Mouse (Mus musculus) heart, postnatal 36 days (tissue): Measurements from ENCODE around the gene Cryga. TPM values are rescaled to one million over a fixed set of nuclear protein-coding genes. Genes with fewer than 3 reads are reported as not detected.
"Not testable (repeated sequence)": the region's sequence is repeated elsewhere in the genome, so short reads cannot be mapped to it uniquely, and the experiment has no call there.

Source experiments
- DNase-seq, 2 experiments: peaks; one replicate each; pipeline ENCODE4 v3.0.0; 2021 to 2022
- intact Hi-C: fragments of 180-260 bp; cut with DNase I; formaldehyde crosslinking; loops from one replicate; pipeline ENCODE4 v1.15.1; 2025
- total RNA-seq, 2 experiments: library from RNA; stranded (reverse); gene quantifications; 2 replicates each; pipeline ENCODE4 v1.2.3; 2021

Cryga gene
- total RNA-seq, 2 experiments from 2014 or later: not detected

DNA sequence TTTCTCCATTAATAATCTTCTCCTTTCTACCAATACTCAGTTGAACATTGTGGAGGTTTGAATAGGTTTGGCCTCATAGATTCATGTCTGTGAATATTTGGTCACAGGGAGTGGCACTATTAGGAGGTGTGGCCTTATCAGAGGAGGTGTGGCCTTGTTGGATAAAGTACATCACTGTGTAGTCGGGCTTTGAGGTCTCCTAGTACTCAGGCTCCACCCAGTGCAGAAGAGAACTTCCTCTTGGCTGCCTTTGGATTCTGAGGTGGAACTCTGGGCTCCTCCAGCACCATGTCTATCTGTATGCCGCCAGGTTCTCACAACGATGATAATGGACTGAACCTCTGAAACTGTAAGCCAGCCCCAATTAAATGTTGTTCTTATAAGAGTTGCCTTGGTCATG is 6.2 kb downstream of the Cryga start:
- intact Hi-C loops: no loop called here
- no peak for DNase-seq

DNA sequence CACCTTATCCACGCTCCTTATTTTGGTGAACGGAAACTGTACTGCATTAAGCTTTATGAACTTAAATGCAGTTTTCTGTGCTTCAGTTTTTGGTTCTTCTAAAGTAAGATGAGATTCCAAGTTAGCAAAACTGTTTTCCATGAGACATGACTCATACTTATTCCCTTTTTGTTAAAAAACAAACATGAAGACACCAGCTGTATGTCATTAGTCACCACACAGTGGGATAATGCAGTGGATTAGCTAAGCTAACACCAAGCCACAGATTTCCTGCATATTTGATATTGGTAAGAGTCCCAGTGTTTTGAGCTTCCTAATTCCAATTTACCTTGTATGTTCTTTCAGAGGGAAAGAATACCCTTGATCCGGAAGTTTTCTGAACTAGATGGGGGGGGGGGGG is 11.6 kb downstream of the Cryga start:
- intact Hi-C loops: no loop called here
- no peak for DNase-seq

DNA sequence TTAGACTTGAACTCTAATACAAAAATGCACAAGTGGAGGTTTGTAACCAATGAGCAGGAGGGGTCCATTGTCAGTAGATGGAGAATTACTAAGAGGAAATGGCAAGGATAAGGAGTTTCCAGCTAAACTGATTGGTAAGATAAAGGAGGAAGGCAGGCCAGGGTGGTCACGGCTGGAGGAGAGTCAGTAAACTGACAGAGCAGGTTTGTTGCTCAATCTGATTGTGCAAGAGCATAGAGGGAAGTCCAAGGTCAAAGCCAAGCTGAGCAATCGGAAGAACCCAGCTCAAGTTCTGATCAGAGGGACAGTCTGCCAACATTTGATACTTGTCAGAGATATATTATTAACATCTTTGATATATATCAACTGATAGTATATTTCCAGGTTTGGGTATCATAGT is 12.8 kb downstream of the Cryga start:
- intact Hi-C loops: no loop called here
- DNase-seq: peak in 1 of 2 experiments; percentile 12

GRCm38 (mm10) chr1:65088567-65089356 is 14.4 kb downstream of the Cryga start:
- no peak for DNase-seq
- intact Hi-C loops: no loop called here

GRCm38 (mm10) chr1:65082188-65082587 is 21.0 kb downstream of the Cryga start, which contains the start of gene Crygb:
Gene Crygb, minus strand, starts transcription at chr1:65082288.
- intact Hi-C loops: no loop called here
- DNase-seq: no peak

DNA sequence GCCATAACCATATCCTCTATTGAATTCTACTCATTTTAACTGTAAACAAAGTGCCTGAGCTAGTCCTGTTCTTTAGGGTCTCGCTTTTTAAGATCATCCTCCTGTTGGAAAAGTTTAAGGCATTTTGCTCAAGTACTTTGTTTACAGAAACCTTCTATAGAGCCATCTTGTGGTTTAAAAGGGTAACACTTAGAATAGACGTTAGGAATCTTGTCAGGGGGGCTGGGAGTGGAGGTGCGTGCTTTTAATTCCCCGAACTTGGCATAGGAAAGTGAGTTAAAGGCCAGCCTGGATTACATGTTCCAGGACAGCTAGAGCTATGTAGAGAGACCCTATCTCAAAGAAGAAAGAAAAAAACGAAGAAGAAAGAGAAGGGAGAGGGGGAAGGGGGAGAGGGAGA is 27.6 kb downstream of the Cryga start:
- intact Hi-C loops: no loop called here
- DNase-seq: no peak

- no peak for DNase-seq
- intact Hi-C loops: no loop called here
Measured at GRCm38 (mm10) chr1:65073589-65073988, 29.6 kb downstream of the Cryga start, which contains the start of gene Crygc. Gene Crygc, minus strand, starts transcription at chr1:65073689.

DNA sequence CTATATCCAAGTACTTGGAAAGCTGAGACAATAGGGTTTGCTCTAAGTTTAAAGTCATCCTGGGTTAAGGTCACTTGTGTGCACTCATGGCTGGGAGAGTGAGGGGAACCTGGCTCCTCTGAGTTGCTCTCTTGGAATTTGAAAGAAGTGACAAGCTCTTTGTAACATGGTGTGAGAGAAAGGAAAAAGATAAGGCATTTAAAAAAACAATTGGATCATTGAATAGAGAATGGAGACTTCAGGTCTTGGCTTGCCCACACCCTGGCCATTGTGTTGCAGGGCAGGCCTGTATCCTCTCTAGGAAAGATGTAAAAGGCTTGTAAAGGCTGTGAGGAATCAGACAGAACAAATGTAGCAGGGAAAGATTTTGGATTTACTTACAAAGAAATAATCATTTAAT is 35.3 kb downstream of the Cryga start:
- no peak for DNase-seq
- intact Hi-C loops: no loop called here

DNA sequence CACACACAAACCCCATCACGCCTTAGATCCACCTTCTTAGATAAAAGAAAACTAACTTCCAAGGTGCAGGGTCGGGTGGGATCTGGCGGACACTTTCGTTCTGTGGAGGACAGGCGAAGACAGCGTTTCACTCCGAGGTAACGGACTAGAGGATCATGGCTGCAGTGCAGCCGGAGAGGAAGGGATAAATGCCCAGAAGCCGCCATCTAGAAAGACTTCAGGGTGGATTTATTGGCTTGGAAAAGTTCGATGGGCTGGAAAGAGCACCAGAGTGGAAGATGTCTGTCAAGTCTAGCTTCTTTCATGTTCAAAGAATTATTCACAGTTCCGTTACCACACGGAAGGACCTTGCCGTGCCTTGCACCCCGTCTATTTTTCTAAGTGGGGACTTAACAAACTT is 39.0 kb downstream of the Cryga start:
- DNase-seq: no peak
- intact Hi-C loops: no loop called here

- no peak for DNase-seq
- intact Hi-C loops: no loop called here
Measured at GRCm38 (mm10) chr1:65063352-65063751, 39.8 kb downstream of the Cryga start, which contains the start of gene Crygd. Gene Crygd, minus strand, starts transcription at chr1:65063452.

DNA sequence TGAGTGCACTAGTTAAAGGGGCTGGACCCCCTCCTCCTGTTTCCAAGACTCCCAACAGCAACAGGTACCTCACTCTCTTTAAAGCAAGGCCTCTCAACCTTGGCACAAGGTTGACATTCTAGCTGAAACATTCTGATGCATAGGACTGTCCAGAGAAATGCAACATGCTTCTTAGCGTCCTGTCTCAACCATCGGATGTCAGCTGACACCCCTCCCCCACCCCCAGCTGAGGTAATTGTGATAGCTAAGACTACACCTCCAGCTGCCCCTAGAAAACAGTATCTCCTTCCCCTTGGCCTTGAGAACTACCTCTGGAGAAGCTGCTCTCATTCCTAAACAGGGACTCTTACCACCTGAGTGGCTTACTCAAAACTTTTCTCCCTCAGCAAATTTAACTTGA is 51.0 kb downstream of the Cryga start:
- intact Hi-C loops: no loop called here
- DNase-seq: no peak

DNA sequence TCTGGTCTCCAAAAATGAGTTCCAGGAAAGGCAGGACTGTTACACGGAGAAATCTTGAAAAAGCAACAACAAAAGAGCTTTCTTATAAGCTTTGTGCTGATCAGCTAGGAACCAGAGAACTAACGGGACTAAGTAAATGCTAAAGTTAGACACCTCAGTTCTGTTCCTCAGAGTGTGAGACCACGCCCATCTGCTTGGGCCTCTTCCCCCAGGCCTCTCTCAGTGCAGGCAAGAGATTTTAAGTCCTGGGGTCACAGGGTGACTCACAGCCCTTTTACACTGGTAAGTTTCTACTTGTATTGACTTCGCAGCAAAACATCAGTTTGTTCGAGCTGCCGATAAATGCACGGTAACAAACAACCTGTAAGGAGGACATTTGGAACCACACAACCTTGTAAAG is 51.5 kb downstream of the Cryga start:
- DNase-seq: no peak
- intact Hi-C loops: no loop called here

DNA sequence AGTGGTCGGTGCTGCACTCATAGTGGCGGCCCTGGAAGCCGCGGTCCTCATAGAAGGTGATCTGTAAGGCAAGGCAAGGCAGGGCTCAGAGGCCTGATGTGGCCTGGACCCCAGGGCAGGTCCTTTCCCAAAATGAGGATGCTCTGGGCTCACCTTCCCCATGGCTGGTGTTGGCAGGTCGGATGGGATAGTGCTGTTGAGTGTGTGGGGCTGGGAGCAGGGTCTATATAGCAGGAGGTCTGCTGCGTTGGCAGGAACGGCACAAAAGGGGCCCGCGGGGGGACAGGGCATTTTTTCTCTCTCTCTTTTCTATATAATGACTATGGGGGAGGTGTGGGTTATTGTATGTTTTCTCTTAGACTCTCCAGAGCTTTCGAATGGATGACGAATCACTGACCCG is 52.2 kb downstream of the Cryga start, which contains the start of gene Cryge:
Cryge (minus strand) TSS at position 198 of the 400 bp plus-strand sequence.
- DNase-seq, intact Hi-C loops: not testable (repeated sequence)

Other genes with a start within 250 kb of the Cryga start
- 1 to 10 TPM; 7.5 to 8.6 TPM for gene Plekhm3, start 146.5 kb downstream of the Cryga start, total RNA-seq
- gene Akr1cl, start 70.6 kb downstream of the Cryga start, total RNA-seq: not detected
- not detected for gene Cryge, start 52.2 kb downstream of the Cryga start, total RNA-seq
- not detected for gene Crygd, start 39.9 kb downstream of the Cryga start, total RNA-seq
- not detected for gene Crygc, start 29.7 kb downstream of the Cryga start, total RNA-seq
- not detected for gene Crygb, start 21.1 kb downstream of the Cryga start, total RNA-seq
- gene Gm28845, start 16.2 kb upstream of the Cryga start, total RNA-seq: not detected
- gene D630023F18Rik, start 19.8 kb upstream of the Cryga start, total RNA-seq: not detected
- gene Idh1, start 83.1 kb upstream of the Cryga start, total RNA-seq: 100 to 1,000 TPM in 1 of 2 experiments, 10 to 100 TPM in 1; 88.6 to 114 TPM
- gene Pikfyve, start 83.3 kb upstream of the Cryga start, total RNA-seq: 10 to 100 TPM; 11.4 to 12.4 TPM
- gene Pth2r, start 178.7 kb upstream of the Cryga start, total RNA-seq: not detected